Mouse (Mus musculus) frontal cortex, postnatal 14 days (tissue): ENCODE data around the gene Dennd6a.
A peak's percentile ranks its signal among the peaks of the same experiment; 100 is the strongest.
"Not testable (repeated sequence)": the region's sequence is repeated elsewhere in the genome, so short reads cannot be mapped to it uniquely, and the experiment has no call there.

Experiments used
- DNase-seq, 2 experiments: peaks; one replicate each; pipeline ENCODE4 v3.0.0; 2022; ENCODE audit warnings: low spot score in 2 of 2

The Dennd6a gene

DNA sequence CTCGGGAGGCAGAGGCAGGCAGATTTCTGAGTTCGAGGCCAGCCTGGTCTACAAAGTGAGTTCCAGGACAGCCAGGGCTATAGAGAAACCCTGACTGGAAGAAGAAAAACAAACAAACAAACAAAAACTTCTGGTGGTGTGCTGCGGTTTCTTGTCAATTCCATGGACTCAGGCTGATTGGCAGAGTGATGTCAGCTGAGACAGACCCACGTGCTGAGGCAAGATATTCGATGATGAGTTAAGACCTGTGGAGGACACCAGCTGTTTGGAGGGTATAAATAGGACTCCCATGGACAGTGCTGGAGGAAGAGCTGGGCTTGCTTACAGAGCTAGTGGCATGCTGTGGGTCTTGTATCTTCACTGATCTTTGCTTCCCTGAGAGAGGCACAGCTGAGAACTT, at the start of gene Dennd6a:
TSS of gene Dennd6a (plus strand) at position 301 of the 400 bp plus-strand sequence.
- not testable (repeated sequence) for DNase-seq

GRCm38 (mm10) chr14:26525955-26526354, 47.7 kb upstream of the Dennd6a start:
- DNase-seq, result no peak

DNA sequence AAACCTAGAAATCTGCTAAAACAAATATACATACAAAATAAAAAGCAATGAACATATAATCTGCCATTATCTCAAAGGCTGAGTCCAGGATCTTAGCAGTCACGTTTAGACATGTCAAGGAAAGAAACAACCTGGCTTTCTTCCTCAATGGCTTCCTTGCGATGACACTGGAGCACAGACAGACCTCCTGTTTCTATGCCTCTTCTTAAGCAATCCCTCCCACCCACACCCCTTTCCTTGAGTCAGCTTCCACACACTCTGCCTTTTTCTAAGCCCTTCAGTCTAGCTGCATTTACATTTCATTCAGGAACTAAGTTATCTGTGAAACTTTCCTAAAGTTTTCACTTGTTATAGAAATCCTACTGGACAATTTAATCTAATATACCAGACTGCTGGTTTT, 45.4 kb upstream of the Dennd6a start:
- no peak for DNase-seq

GRCm38 (mm10) chr14:26530350-26530749, 43.3 kb upstream of the Dennd6a start:
- no peak for DNase-seq

- DNase-seq, result no peak
These were observed 42.0 kb upstream of the Dennd6a start for GRCm38 (mm10) chr14:26531410-26532313.

GRCm38 (mm10) chr14:26532752-26533151, 40.9 kb upstream of the Dennd6a start:
- no peak for DNase-seq

DNA sequence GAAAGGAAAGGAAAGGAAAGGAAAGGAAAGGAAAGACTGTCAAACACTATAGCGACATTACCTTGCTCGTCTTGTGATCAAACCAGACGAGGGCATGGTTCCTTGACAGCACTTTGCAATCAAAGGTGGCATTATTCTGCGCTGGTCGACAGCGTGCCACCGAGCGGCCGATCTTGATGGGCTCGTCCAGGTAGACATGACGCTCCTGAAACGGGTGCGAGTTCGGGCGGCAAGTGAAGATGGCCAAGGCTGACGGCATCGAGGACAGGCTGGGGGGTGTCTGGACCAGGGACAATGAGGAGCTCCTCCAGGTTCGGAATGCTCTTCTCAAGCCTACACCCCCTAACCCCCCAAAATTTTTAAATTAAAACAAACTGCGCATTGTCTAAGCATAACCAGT, 40.4 kb upstream of the Dennd6a start:
- DNase-seq, result no peak

DNA sequence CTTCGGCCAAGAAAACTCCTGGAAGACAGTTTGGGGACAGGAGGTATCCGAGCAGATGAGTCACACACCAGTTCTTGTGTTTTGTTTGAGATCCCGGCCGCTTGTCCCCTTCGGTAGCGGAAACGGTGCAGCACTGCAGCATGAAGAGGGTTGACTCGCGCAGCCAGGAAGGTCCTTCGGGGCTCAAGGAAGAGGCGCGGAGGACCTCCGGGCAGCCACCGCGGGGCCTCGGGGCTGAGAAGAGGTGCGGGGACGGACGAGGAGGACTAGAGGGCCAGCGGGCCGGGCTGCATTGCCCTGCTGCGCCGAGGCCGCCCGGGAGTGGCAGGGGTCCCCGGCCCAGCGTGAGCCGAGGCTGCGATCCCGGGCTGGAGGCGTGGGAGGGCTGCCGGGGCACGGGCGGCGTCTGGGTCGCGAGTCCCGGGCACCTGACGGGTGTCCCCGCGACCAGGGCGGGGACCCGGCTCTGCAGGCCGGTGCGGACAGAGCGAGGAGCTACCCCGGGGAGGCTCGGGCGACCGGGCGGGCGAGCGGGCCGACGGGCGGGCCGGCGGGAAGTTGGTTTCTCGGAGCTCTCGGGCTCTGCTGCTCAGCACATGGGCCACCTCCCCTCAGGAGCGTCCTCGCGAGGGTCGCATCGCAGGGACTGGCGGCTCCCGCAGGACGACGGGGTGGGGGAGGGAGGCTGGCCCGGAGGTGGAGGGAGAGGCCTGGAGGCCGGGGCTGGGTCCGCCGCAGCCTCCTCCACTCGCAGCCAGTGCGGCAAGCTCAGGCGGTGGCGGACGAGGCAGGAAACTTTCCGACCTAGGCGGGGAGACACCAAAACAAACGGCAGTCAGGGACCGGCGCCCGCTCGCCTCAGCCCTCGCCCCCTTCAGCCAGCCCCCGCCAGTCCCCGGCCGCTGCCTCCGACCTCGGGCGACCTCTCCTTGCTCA, 39.6 kb upstream of the Dennd6a start:
- DNase-seq, result peak; percentile 18 to 27

- peak; percentile 98 to 99 for DNase-seq
These were observed 38.7 kb upstream of the Dennd6a start, which contains the start of gene Slmap for GRCm38 (mm10) chr14:26534757-26535479. TSS of gene Slmap (minus strand) at chr14:26534931.

DNA sequence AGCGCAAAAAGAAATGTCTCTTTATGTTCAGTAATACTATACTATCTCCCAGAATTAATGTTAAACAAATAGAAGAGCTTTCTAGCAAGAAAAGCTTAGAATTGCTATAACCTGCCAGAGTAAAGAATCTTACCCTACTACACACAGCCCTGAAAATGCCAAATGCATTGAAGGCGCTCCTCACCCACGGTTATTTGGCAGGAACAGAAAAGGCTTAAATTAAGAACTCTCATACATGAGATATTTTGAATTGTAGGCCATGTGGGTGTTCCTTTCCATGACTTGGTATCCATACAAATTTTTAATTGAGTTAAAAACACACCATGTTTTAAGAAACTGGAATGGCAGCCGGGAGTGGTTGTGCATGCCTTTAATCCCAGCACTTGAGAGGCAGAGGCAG, 34.4 kb upstream of the Dennd6a start:
- DNase-seq, result no peak

GRCm38 (mm10) chr14:26540577-26540976, 33.1 kb upstream of the Dennd6a start:
- no peak for DNase-seq

DNA sequence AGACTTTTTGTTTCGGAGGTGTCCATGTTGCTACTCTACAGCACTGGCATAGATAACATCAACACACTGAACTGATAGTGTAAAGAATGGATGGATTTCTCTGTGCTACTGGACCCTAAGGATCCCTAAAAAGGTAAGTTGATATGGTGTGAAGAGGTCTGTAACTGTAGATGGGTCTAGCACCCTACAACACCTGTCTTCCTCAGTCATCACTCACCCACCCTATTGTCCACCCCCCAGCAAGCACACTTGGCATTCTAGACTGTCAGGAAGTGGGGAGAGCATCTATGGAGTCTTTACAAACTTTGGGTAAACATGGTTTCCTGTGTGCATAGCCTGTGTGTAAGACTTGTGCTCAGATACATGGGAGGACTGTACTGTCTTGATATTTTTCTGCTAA, 31.5 kb upstream of the Dennd6a start:
- no peak for DNase-seq

DNA sequence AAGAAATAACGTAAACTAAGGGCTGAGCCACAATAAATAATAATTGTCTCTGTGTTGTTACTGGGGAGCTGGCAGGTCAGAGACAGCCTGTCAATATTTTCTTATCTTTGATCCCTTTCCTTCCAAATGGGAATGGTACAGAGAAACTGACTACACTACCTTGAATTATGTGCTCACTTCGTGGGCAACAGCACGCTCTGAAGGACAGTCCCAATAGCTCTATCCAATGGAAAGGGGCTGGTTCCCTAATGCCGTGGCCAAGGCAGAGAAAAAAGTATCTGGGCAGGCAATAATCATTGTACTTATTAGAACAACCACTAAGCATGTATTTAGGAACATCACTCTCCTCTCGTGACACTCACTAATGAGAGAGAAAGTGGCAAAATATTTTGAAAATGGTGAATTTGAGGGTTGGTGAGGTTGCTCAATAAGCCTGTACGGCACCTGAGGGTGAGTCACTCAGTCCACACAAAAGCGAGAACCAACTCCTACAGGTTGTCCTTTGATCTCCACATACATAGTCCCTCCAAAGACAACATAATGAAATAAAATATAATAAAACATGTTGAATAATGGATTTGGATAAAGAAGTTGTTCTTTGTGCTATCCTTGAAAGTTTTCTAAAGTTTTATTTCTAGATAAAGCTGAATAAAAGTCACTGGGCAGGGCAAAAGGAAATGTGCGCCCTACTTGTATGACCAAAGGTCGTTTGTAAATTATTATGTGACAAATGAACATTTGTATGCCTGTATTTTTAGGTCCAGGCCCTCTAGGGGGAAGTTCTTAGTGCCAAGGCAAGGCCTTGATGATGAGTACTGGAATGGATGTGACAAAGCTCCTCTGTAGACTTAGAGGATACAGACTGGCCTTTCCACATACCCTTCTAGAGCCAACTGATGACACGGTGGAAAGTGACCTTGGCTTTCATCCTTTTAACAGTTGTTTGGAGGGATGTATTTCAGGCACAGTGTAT, 25.9 kb upstream of the Dennd6a start:
- no peak for DNase-seq

GRCm38 (mm10) chr14:26550712-26551111, 22.9 kb upstream of the Dennd6a start:
- DNase-seq, result no peak

DNA sequence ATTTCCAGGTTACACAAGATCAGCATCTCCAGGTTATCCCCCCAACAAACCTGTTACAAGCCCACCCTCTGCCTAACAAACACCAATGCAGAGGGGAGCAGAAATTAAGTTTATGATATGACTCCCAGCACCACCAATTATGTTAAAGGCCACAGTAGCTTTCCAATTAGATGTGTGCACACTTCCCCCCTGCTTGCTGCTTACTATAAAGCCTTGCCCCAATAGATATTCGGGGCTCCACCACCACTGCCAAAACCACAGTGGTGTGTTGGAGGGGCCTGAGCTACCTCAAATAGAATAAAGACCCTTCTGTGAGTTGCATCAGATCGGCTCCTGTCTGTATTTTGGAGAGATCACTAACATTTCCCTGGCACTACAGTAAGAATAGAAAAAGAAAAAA, 21.2 kb upstream of the Dennd6a start:
- DNase-seq, result no peak

DNA sequence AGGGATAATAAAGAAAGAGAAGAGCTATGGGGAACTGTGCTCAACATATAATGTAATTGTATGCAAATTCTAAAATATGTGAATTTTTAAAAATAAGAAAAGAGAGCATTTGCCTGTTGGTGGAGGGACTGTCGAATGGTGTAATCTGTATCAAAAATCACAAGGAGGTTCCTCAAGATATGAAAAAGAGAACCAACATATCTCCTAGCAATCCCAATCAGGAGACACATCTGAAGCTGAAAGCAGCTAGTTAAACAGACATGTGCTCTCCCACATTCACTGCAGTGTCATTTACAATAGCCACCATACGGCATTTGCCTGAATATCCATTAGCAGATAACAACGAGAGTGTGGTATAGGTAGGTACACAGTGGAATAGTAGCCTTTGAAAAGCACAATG, 20.8 kb upstream of the Dennd6a start:
- DNase-seq, result no peak

GRCm38 (mm10) chr14:26557581-26557980, 16.1 kb upstream of the Dennd6a start:
- no peak for DNase-seq

GRCm38 (mm10) chr14:26558536-26558935, 15.1 kb upstream of the Dennd6a start:
- DNase-seq, result no peak

GRCm38 (mm10) chr14:26562247-26562646, 11.4 kb upstream of the Dennd6a start:
- DNase-seq, result no peak

DNA sequence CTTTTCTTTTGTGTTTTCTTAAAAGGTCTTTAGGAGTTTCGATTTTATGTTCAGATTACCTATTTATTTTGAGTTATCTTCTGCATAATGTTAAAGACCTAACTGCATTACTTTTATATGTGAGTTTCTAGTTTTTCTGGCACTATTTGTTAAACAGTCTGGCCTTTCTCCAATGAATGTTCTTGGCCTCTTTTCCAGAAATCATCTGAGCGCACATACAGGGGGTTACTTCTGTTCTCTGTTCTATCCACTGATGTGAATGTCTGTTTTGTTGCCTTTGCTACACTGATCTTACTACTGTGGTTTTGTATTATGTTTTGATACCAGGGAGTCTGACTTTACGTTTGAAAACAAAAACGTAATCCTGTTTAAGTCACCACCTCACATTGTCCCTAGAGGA, 3.8 kb upstream of the Dennd6a start:
- no peak for DNase-seq
